Mouse (Mus musculus) gastrocnemius, postnatal 14 days (tissue): ENCODE measurements around the gene Slc22a2. TPM values are rescaled to one million over a fixed set of nuclear protein-coding genes. Genes with fewer than 3 reads are reported as not detected.
"Not testable (repeated sequence)": the region's sequence is repeated elsewhere in the genome, so short reads cannot be mapped to it uniquely, and the experiment has no call there.

ENCODE experiments used
- DNase-seq: peaks from one replicate; pipeline ENCODE4 v3.0.0; 2021; ENCODE audit warnings: mixed read lengths
- intact Hi-C: fragments of 180-260 bp; cut with DNase I; formaldehyde crosslinking; loops from one replicate; pipeline ENCODE4 v1.15.1; 2025; ENCODE audit warnings: low total_unique reads
- total RNA-seq, 2 experiments: library from RNA; stranded (reverse); gene quantifications; 2 replicates each; pipeline ENCODE4 v1.2.3; 2021

Gene Slc22a2
- total RNA-seq, 2 experiments from 2014 or later, result not detected

DNA sequence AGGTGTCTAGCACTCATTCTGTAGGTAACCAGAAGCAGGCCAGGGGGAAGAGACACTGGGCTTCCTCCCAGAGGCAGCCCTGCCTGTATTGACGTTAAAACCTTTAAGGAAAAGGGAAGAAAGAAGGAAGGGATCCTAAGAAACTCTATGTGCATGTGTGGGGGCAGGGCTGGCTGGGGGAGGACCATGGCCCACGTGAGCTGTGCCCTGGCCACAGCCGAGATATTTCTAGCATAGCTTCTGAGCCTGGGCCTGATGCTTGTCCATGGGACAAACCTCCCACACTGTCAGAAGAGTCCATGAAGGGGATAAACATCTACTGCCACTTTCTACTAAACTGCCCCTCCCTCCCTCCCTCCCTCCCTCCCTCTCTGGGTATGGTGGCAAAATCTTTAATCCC lies 89.9 kb downstream of the Slc22a2 start:
- intact Hi-C loops, result no loop called here
- DNase-seq, result no peak

GRCm38 (mm10) chr17:12674980-12675379 lies 91.0 kb downstream of the Slc22a2 start:
- DNase-seq, intact Hi-C loops: not testable (repeated sequence)

GRCm38 (mm10) chr17:12675646-12676045 lies 91.7 kb downstream of the Slc22a2 start, which contains the start of gene Slc22a1:
Gene Slc22a1 (minus strand): TSS chr17:12675829.
- intact Hi-C loops, result no loop called here
- no peak for DNase-seq

GRCm38 (mm10) chr17:12677139-12677538 lies 93.2 kb downstream of the Slc22a2 start:
- DNase-seq, result no peak
- intact Hi-C loops, result no loop called here

Other genes with a start within 250 kb of the Slc22a2 start
- gene Plg, start 205.5 kb upstream of the Slc22a2 start, total RNA-seq, result not detected
- gene Slc22a3, start 76.4 kb upstream of the Slc22a2 start, total RNA-seq, result 1 to 10 TPM; 3.4 to 3.5 TPM
- not detected for gene Slc22a1, start 91.7 kb downstream of the Slc22a2 start, total RNA-seq
- 10 to 100 TPM; 64.3 to 72.6 TPM for gene Igf2r, start 185.5 kb downstream of the Slc22a2 start, total RNA-seq